Mouse (Mus musculus) ES-E14 (cell line): ENCODE measurements around the gene Tlx3. TPM values are rescaled to one million over a fixed set of nuclear protein-coding genes. Genes with fewer than 3 reads are reported as not detected.

Experiments used
- DNase-seq: peaks from one replicate; pipeline ENCODE4 v3.0.0-alpha.2; 2013; ENCODE audit warnings: low read depth, low spot score
- H3K27ac ChIP-seq: 2 replicates; pipeline ENCODE4 v1.5.1; 2012; ENCODE audit warnings: low read depth, mild to moderate bottlenecking, low read length, moderate library complexity, mixed read lengths; ENCODE audit not compliant: poor library complexity, insufficient read depth, severe bottlenecking
- H3K36me3 ChIP-seq: 2 replicates; pipeline ENCODE4 v1.6.1; 2012; ENCODE audit warnings: mild to moderate bottlenecking, low read length, moderate library complexity, mixed read lengths; ENCODE audit not compliant: control insufficient read depth, poor library complexity, insufficient read depth, severe bottlenecking
- H3K4me1 ChIP-seq, 2 experiments: fragments of 150-350 bp in 1 of 2; sonication (generic) in 1 of 2; 2 replicates each; pipeline ENCODE4 v1.6.1; 2012; ENCODE audit warnings: low read length in 2 of 2, mild to moderate bottlenecking in 1 of 2, mixed read lengths in 1 of 2; ENCODE audit not compliant: control insufficient read depth in 2 of 2, insufficient read depth in 2 of 2, poor library complexity in 1 of 2
- H3K4me3 ChIP-seq, 2 experiments: fragments of 150-350 bp in 1 of 2; sonication (generic) in 1 of 2; 2 replicates each; pipeline ENCODE4 v1.5.1; 2012; ENCODE audit warnings: low read length in 2 of 2, low read depth in 1 of 2, mild to moderate bottlenecking in 1 of 2, mixed read lengths in 1 of 2; ENCODE audit not compliant: insufficient read depth in 1 of 2, poor library complexity in 1 of 2, severe bottlenecking in 1 of 2
- H3K9ac ChIP-seq: 2 replicates; pipeline ENCODE4 v1.6.1; 2012; ENCODE audit warnings: low read depth, mild to moderate bottlenecking, low read length, mixed read lengths; ENCODE audit not compliant: poor library complexity, insufficient read depth, severe bottlenecking
- H3K9me3 ChIP-seq: fragments of 150-350 bp; sonication (generic); 2 replicates; pipeline ENCODE4 v1.6.1; 2012; ENCODE audit warnings: low read depth, mild to moderate bottlenecking, low read length; ENCODE audit not compliant: control insufficient read depth, insufficient read depth
- CHD2 ChIP-seq: IDR thresholded peaks from 2 replicates; pipeline ENCODE4 v1.6.1; 2014; ENCODE audit warnings: mild to moderate bottlenecking, low read depth, low read length, inconsistent platforms
- HCFC1 ChIP-seq: IDR thresholded peaks from 2 replicates; pipeline ENCODE4 v1.6.1; 2012; ENCODE audit warnings: low read length, inconsistent platforms, borderline replicate concordance; ENCODE audit not compliant: insufficient read depth
- MAFK ChIP-seq: IDR thresholded peaks from 2 replicates; pipeline ENCODE4 v1.6.1; 2014; ENCODE audit warnings: mild to moderate bottlenecking, low read depth, low read length, inconsistent platforms; ENCODE audit not compliant: insufficient read depth
- ZC3H11A ChIP-seq: IDR thresholded peaks from 2 replicates; pipeline ENCODE4 v1.6.1; 2012; ENCODE audit warnings: low read depth, mild to moderate bottlenecking, inconsistent platforms, low read length, borderline replicate concordance
- ZNF384 ChIP-seq: IDR thresholded peaks from 2 replicates; pipeline ENCODE4 v1.6.1; 2012; ENCODE audit warnings: low read depth, low read length, inconsistent platforms
- in situ Hi-C, 2 experiments: fragments of 600-800 bp; cut with MboI; formaldehyde crosslinking; loops; one replicate each; pipeline ENCODE4 v1.15.1; 2025; ENCODE audit warnings: low sequenced_read_pairs in 2 of 2, inconsistent platforms in 1 of 2; ENCODE audit not compliant: unreplicated experiment in 2 of 2
- total RNA-seq: library from RNA; depleted of rRNA; stranded (reverse); fragments of 300-350 nt; gene quantifications from 2 replicates; pipeline ENCODE4 v1.2.3, GENCODE M21; 2012

Tlx3 gene
- total RNA-seq, 1 experiment: 0.54 TPM

DNA sequence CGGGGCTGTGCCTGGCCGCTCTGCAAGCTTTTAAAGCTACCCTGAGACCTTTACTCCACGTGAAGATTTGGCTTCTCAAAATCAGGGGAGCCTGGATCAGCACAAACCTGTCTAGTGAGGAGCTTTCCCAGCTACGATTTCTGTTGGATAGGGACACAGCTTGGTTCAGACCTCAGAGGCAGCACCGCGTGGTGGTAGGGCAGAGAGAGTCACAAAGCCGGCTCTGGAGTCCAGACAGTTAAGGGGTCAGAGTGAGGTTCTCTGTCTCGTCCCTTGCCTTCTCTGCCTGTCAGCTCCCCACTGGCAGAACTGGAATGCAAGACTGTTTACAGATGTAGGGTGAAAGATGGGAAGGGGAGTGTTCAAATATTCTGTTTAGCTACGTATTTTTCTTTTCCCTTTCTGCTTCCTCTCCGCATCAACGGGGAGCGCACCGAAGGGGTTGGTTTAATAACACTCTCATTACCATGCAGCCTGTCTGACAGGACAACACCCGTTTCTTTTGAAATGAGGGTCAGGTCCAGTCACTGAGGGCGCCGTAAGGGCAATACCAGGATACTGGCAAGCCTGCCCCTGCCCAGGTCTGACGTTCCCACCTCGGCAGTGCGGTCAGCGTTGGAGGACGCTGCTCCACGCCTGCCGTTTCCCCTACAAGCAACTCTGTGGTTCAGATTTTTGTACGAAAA lies 6.8 kb downstream of the Tlx3 start:
- Histone ChIP-seq H3K4me1 (peaks cover 2 to 6% of the 10 kb centered on the region in 2 experiments; a peak in 2 of 4 replicates), H3K27ac (no peak overlapping the region), H3K36me3 (no peaks in the 10 kb centered on the region), H3K9me3 (no peaks in the 10 kb centered on the region), H3K4me3 (no peak overlapping the region), H3K9ac (no peak overlapping the region)
- in situ Hi-C loops: loop anchor here in 1 of 2 experiments (25.0 kb wide), 2 partner anchors 416 to 516 kb away; no protein-coding TSS in a partner anchor
- TF ChIP-seq ZC3H11A (no peak), ZNF384 (no peak), CHD2 (no peak), MAFK (no peak), HCFC1 (no peak)
- no peak for DNase-seq

- Histone ChIP-seq H3K36me3 (no peaks in the 10 kb centered on the region), H3K4me1 (peaks cover 2 to 6% of the 10 kb centered on the region in 2 experiments; a peak in 2 of 4 replicates), H3K9ac (no peak overlapping the region), H3K27ac (no peak overlapping the region), H3K9me3 (no peaks in the 10 kb centered on the region), H3K4me3 (no peak overlapping the region)
- TF ChIP-seq ZC3H11A: no peak
- no peak for TF ChIP-seq ZNF384
- in situ Hi-C loops: loop anchor here in 1 of 2 experiments (25.0 kb wide), 2 partner anchors 417 to 517 kb away; no protein-coding TSS in a partner anchor
- DNase-seq: no peak
Observed at GRCm38 (mm10) chr11:33195531-33196446, 7.6 kb downstream of the Tlx3 start.

DNA sequence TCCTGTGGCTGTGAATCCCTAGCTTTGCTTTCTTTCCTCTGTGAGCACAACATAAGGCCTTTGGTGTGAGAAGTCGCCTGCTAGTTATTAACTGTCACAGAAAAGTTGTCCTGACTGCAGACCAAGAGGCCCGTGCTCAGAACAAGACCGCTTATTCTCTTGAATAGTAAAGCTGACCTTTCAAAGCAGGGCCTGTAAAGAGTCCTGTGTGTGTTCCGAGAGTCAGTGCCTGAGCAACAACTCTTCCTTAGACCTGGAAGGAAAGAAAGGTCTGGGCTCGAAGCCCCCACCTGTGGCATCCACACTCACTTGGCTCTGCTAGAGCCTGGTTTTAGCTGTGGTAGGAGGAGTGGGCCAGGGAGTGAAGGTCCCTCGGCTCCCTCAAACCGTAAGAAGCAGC lies 8.3 kb downstream of the Tlx3 start:
- DNase-seq: no peak
- Histone ChIP-seq H3K4me1 (peaks cover 1 to 2% of the 10 kb centered on the region in 2 experiments; a peak in 2 of 4 replicates), H3K36me3 (no peaks in the 10 kb centered on the region), H3K9ac (no peak overlapping the region), H3K9me3 (no peaks in the 10 kb centered on the region), H3K4me3 (no peak overlapping the region), H3K27ac (no peak overlapping the region)
- no peak for TF ChIP-seq CHD2
- TF ChIP-seq HCFC1: no peak
- no peak for TF ChIP-seq ZC3H11A
- TF ChIP-seq MAFK: no peak
- no peak for TF ChIP-seq ZNF384
- in situ Hi-C loops: loop anchor here in 1 of 2 experiments (25.0 kb wide), 2 partner anchors 417 to 517 kb away; no protein-coding TSS in a partner anchor

GRCm38 (mm10) chr11:33193695-33194094 lies 9.7 kb downstream of the Tlx3 start:
- H3K4me1 ChIP-seq: peaks cover 0 to 2% of the 10 kb centered on the region in 2 experiments; a peak in 1 of 4 replicates
- no peaks in the 10 kb centered on the region for H3K36me3 ChIP-seq
- H3K4me3 ChIP-seq: 0 out of 4 replicates have a peak overlapping the region, but pooled peaks of 1 of the 2 experiments have one; percentile 14
- H3K27ac ChIP-seq: no peak overlapping the region
- TF ChIP-seq ZC3H11A (no peak), MAFK (no peak), CHD2 (no peak), HCFC1 (no peak), ZNF384 (no peak)
- no peaks in the 10 kb centered on the region for H3K9me3 ChIP-seq
- no peak overlapping the region for H3K9ac ChIP-seq
- no peak for DNase-seq
- in situ Hi-C loops: loop anchor here in 1 of 2 experiments (25.0 kb wide), 2 partner anchors 419 to 519 kb away; no protein-coding TSS in a partner anchor
